In genomic region chr17:34139416-34139815, GRCm38 (mm10) we compare ENCODE assay signal across 9 mouse cellular contexts. TPM values are rescaled to one million over a fixed set of nuclear protein-coding genes. Genes with fewer than 3 reads are reported as not detected.
A peak's percentile ranks its signal among the peaks of the same experiment; 100 is the strongest.
DNase-seq lines count a peak whose midpoint lies in the region; ATAC-seq and TF ChIP-seq lines count a peak whose summit lies in the region.
"Had no signal": no experiment of that assay in that cellular context is flagged by ENCODE, and none has a peak within 500 bp of the region (broad histone marks: within the 10 kb centered on the region; RNA-seq: fewer than 3 reads in every experiment).

No protein-coding gene starts in this region.

- peak overlapping the region; percentile 50 for H3K4me3 ChIP-seq in forebrain, embryonic 10.5 days
- peak overlapping the region; percentile 44 for H3K4me3 ChIP-seq in intestine, embryonic 16.5 days (ENCODE audit: low read length)
- peak overlapping the region; percentile 34 for H3K4me3 ChIP-seq in lung, adult 2 months (replicated peaks; ENCODE audit: extremely low read depth, low read depth, low read length)
- peak overlapping the region; percentile 27 for H3K4me3 ChIP-seq in stomach, embryonic 14.5 days (ENCODE audit: low read depth, low read length)

- DNase-seq in heart, adult 11 months = peak; percentile 96
- DNase-seq in heart, adult 8-10 months (ENCODE audit: low spot score) = no peak
- no peak for DNase-seq in forebrain, embryonic 10.5 days (ENCODE audit: extremely low spot score, low spot score)
- peak; percentile 65 for DNase-seq in lung, adult 2 months
- DNase-seq in left cerebral cortex, postnatal 4 days = no peak
- DNase-seq in cerebellum, postnatal 4 days (ENCODE audit: low spot score in 2 of 2) = no peak

- H3K9me3 ChIP-seq in forebrain, embryonic 10.5 days = no peaks in the 10 kb centered on the region
- no peaks in the 10 kb centered on the region for H3K9me3 ChIP-seq in intestine, embryonic 16.5 days (ENCODE audit: control insufficient read depth, low read length)
- H3K9me3 ChIP-seq in stomach, embryonic 14.5 days (ENCODE audit: control insufficient read depth, low read depth, low read length) = no peaks in the 10 kb centered on the region
- H3K9me3 ChIP-seq: G1E had no signal

- no peak overlapping the region for H3K27ac ChIP-seq in forebrain, embryonic 10.5 days
- H3K27ac ChIP-seq in intestine, embryonic 16.5 days (ENCODE audit: low read length) = no peak overlapping the region
- no peak overlapping the region for H3K27ac ChIP-seq in stomach, embryonic 14.5 days (ENCODE audit: low read length)

- ATAC-seq in intestine, embryonic 16.5 days = peak; percentile 40; the same call in 1 of the 2 replicates
- no peak for ATAC-seq in stomach, embryonic 14.5 days (ENCODE audit: insufficient number of reproducible peaks, insufficient read depth, low FRiP score, low read depth)

- H3K4me1 ChIP-seq in forebrain, embryonic 10.5 days = peaks cover 28% of the 10 kb centered on the region
- peaks cover 12% of the 10 kb centered on the region; the same call in 1 of the 2 replicates for H3K4me1 ChIP-seq in intestine, embryonic 16.5 days (ENCODE audit: control insufficient read depth, insufficient read depth, low read length)
- H3K4me1 ChIP-seq in lung, adult 2 months (ENCODE audit: control insufficient read depth, insufficient read depth, low read length) = peaks cover 5% of the 10 kb centered on the region; the same call in 1 of the 2 replicates
- no peaks in the 10 kb centered on the region; the same call in 1 of the 2 replicates for H3K4me1 ChIP-seq in stomach, embryonic 14.5 days (ENCODE audit: control insufficient read depth, insufficient read depth, low read length)

- no peaks in the 10 kb centered on the region for H3K36me3 ChIP-seq in forebrain, embryonic 10.5 days (replicated peaks)
- H3K36me3 ChIP-seq in intestine, embryonic 16.5 days (ENCODE audit: control insufficient read depth, insufficient read depth, low read length) = no peaks in the 10 kb centered on the region
- no peaks in the 10 kb centered on the region for H3K36me3 ChIP-seq in stomach, embryonic 14.5 days (ENCODE audit: control insufficient read depth, insufficient read depth, low read length)
- H3K36me3 ChIP-seq: G1E had no signal

- H3K4me2 ChIP-seq in intestine, embryonic 16.5 days (ENCODE audit: low read depth, low read length) = peak overlapping the region; percentile 82
- peak overlapping the region; percentile 72 for H3K4me2 ChIP-seq in stomach, embryonic 14.5 days (replicated peaks; ENCODE audit: low read depth, low read length)

- under 1% methylated on average over 16 of the region's 16 CpGs for WGBS in forebrain, embryonic 10.5 days
- 1% methylated on average over 16 of the region's 16 CpGs for WGBS in intestine, embryonic 16.5 days
- 15% methylated on average over 16 of the region's 16 CpGs for WGBS in lung, adult 2 months
- 2% methylated on average over 16 of the region's 16 CpGs for WGBS in stomach, embryonic 14.5 days

- no peak for TF ChIP-seq POLR2A in lung, adult 2 months (IDR thresholded peaks at IDR 0.05; ENCODE audit: borderline replicate concordance, extremely low read depth, low read depth, low read length)

- peak overlapping the region; percentile 59 for H3K9ac ChIP-seq in intestine, embryonic 16.5 days (ENCODE audit: low read depth, low read length)
- H3K9ac ChIP-seq in stomach, embryonic 14.5 days (replicated peaks; ENCODE audit: low read depth, low read length) = no peak overlapping the region

- TF ChIP-seq CTCF in lung, adult 2 months (IDR thresholded peaks at IDR 0.05; ENCODE audit: insufficient read depth, low read length) = no peak

- peaks cover 66% of the 10 kb centered on the region for H3K27me3 ChIP-seq in forebrain, embryonic 10.5 days (ENCODE audit: poor library complexity, severe bottlenecking)
- peaks cover 8% of the 10 kb centered on the region; the same call in 1 of the 2 replicates for H3K27me3 ChIP-seq in intestine, embryonic 16.5 days (replicated peaks; ENCODE audit: control insufficient read depth, insufficient read depth, low read length)
- peaks cover 7% of the 10 kb centered on the region; the same call in 1 of the 2 replicates for H3K27me3 ChIP-seq in stomach, embryonic 14.5 days (ENCODE audit: control insufficient read depth, insufficient read depth, low read length)

- intact Hi-C loops in left cerebral cortex, postnatal 4 days (cut with DNase I) = no loop called here

RNA-seq across cellular contexts. Expression of gene H2-DMb2, which starts 3.7 kb away (rescaled TPM):
- total RNA-seq in heart, adult 8-10 months (2022) = 1 to 10 TPM in 2 of 4 experiments, under 1 TPM in 2; 0.65 to 1.1 (median 0.97) TPM
- 0.16 and 0.26 TPM in 2 replicates for polyA plus RNA-seq in forebrain, embryonic 10.5 days (2016; fragmentation: Nextera tagmentation; extraction: Ambion mirVana)
- 0.87 and 0.99 TPM in 2 replicates for polyA plus RNA-seq in intestine, embryonic 16.5 days (2015; fragmentation: Nextera tagmentation; extraction: Ambion mirVana)
- 33.3 and 38.9 TPM in 2 replicates for polyA plus RNA-seq in lung, adult 2 months (2012; rRNA removed)
- polyA plus RNA-seq in stomach, embryonic 14.5 days (2014; fragmentation: Nextera tagmentation; extraction: Ambion mirVana) = 0.35 and 0.38 TPM in 2 replicates
- total RNA-seq in left cerebral cortex, postnatal 4 days (2021) = under 1 TPM; 0.34 to 0.40 TPM
- total RNA-seq: G1E had no signal
- polyA plus RNA-seq: G1E had no signal

RNA-seq across cellular contexts. Expression of gene H2-DMb1, which starts 13.5 kb away (rescaled TPM):
- total RNA-seq in heart, adult 8-10 months (2022) = 1 to 10 TPM; 1.8 to 3.0 (median 2.4) TPM
- 0.24 and 0.81 TPM in 2 replicates for polyA plus RNA-seq in forebrain, embryonic 10.5 days (2016; fragmentation: Nextera tagmentation; extraction: Ambion mirVana)
- 3.0 and 3.6 TPM in 2 replicates for polyA plus RNA-seq in intestine, embryonic 16.5 days (2015; fragmentation: Nextera tagmentation; extraction: Ambion mirVana)
- 146 and 187 TPM in 2 replicates for polyA plus RNA-seq in lung, adult 2 months (2012; rRNA removed)
- 1.4 and 1.6 TPM in 2 replicates for polyA plus RNA-seq in stomach, embryonic 14.5 days (2014; fragmentation: Nextera tagmentation; extraction: Ambion mirVana)
- total RNA-seq in left cerebral cortex, postnatal 4 days (2021) = under 1 TPM; 0.46 to 0.97 TPM

RNA-seq across cellular contexts. Expression of gene Brd2, which starts 17.0 kb away (rescaled TPM):
- 10 to 100 TPM; 61.0 to 75.7 (median 69.8) TPM for total RNA-seq in heart, adult 8-10 months (2022)
- polyA plus RNA-seq in forebrain, embryonic 10.5 days (2016; fragmentation: Nextera tagmentation; extraction: Ambion mirVana) = 121 and 134 TPM in 2 replicates
- polyA plus RNA-seq in intestine, embryonic 16.5 days (2015; fragmentation: Nextera tagmentation; extraction: Ambion mirVana) = 72.3 and 73.0 TPM in 2 replicates
- polyA plus RNA-seq in lung, adult 2 months (2012; rRNA removed) = 101 and 140 TPM in 2 replicates
- 150 and 152 TPM in 2 replicates for polyA plus RNA-seq in stomach, embryonic 14.5 days (2014; fragmentation: Nextera tagmentation; extraction: Ambion mirVana)
- total RNA-seq in left cerebral cortex, postnatal 4 days (2021) = 100 to 1,000 TPM; 247 to 267 TPM

RNA-seq across cellular contexts. Expression of gene H2-DMa, which starts 20.1 kb away (rescaled TPM):
- total RNA-seq in heart, adult 8-10 months (2022) = 1 to 10 TPM; 2.2 to 3.9 (median 3.7) TPM
- 4.5 and 6.9 TPM in 2 replicates for polyA plus RNA-seq in forebrain, embryonic 10.5 days (2016; fragmentation: Nextera tagmentation; extraction: Ambion mirVana)
- polyA plus RNA-seq in intestine, embryonic 16.5 days (2015; fragmentation: Nextera tagmentation; extraction: Ambion mirVana) = 13.4 and 15.3 TPM in 2 replicates
- 109 and 118 TPM in 2 replicates for polyA plus RNA-seq in lung, adult 2 months (2012; rRNA removed)
- 11.9 and 15.1 TPM in 2 replicates for polyA plus RNA-seq in stomach, embryonic 14.5 days (2014; fragmentation: Nextera tagmentation; extraction: Ambion mirVana)
- 10 to 100 TPM; 19.5 to 20.5 TPM for total RNA-seq in left cerebral cortex, postnatal 4 days (2021)

RNA-seq across cellular contexts. Expression of gene H2-Oa, which starts 47.3 kb away (rescaled TPM):
- under 1 TPM in 2 of 4 experiments, not detected in 2; 0.25 to 0.28 TPM for total RNA-seq in heart, adult 8-10 months (2022)
- 0.12 and 0.43 TPM in 2 replicates for polyA plus RNA-seq in forebrain, embryonic 10.5 days (2016; fragmentation: Nextera tagmentation; extraction: Ambion mirVana)
- 0.62 and 0.95 TPM in 2 replicates for polyA plus RNA-seq in intestine, embryonic 16.5 days (2015; fragmentation: Nextera tagmentation; extraction: Ambion mirVana)
- polyA plus RNA-seq in lung, adult 2 months (2012; rRNA removed) = 14.1 and 19.8 TPM in 2 replicates
- polyA plus RNA-seq in stomach, embryonic 14.5 days (2014; fragmentation: Nextera tagmentation; extraction: Ambion mirVana) = 0.65 and 1.1 TPM in 2 replicates
- total RNA-seq in left cerebral cortex, postnatal 4 days (2021) = not detected
- polyA plus RNA-seq: G1E had no signal

Comparison
In these comparisons a context has a peak if more than half of its experiments do, and no peak if none do; other contexts are left out.
1. DNase-seq: peak in heart, adult 11 months (single experiment) and lung, adult 2 months (single experiment); none in heart, adult 8-10 months (single experiment), forebrain, embryonic 10.5 days (single experiment), left cerebral cortex, postnatal 4 days (single experiment) and cerebellum, postnatal 4 days (0 of 2).
2. RNA of gene H2-DMb2, which starts 3.7 kb away (polyA plus RNA-seq): 33.3 to 38.9 TPM in lung, adult 2 months; 0.87 to 0.99 TPM in intestine, embryonic 16.5 days, 0.35 to 0.38 TPM in stomach, embryonic 14.5 days and 0.16 to 0.26 TPM in forebrain, embryonic 10.5 days; every median in the first group is over 10 times any median in the second.
3. RNA of gene H2-DMb1, which starts 13.5 kb away (polyA plus RNA-seq): 146 to 187 TPM in lung, adult 2 months; 3.0 to 3.6 TPM in intestine, embryonic 16.5 days, 1.4 to 1.6 TPM in stomach, embryonic 14.5 days and 0.24 to 0.81 TPM in forebrain, embryonic 10.5 days; every median in the first group is over 10 times any median in the second.
4. Peak in every context shown above with its lines, with median percentiles within 50 percentile points of each other: H3K4me3 ChIP-seq.